Mouse (Mus musculus): ENCODE data around the gene Alg9.

The Alg9 gene

DNA sequence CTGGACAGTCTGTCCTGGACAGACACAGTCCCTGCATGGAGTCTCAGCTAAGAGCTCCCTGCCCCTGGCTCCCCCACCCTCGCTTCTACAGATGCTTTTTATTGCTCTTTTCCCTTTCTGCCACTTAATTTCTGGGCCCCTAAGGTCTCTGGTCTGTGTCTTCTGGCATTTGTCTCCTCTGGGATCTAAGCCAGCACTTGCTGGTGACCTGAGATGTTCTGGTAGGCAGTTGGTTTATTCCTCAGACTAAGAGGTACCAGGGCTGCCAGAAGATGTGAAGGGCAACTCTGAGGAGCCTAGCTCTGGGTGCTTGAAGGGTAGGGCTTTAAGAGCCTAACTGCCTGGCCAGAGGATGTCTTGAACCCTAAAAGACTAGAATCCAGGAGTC, 110.8 kb downstream of the Alg9 start:
- DNase-seq (ENCODE audit: low spot score): no peak

DNA sequence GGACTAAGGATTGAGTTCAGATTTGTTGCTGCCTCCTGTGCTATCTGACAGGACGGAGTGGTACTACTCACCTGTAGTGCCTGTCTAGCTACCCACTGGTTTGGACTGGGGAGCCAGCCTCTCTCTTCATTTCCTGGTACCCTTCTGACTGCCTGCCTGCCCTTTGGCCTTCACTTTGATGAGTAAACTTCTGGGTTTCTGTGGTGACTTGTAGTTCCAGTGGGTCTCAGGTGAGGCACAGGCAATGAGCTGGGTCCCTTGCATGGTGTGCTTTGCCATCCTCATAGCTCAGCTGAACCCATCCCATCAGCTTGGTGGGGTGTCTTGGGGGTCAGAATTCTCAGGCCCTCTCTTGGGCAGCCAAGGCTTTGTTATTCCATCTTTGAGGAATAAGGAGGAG, 112.1 kb downstream of the Alg9 start:
- DNase-seq (ENCODE audit: low spot score): no peak

DNA sequence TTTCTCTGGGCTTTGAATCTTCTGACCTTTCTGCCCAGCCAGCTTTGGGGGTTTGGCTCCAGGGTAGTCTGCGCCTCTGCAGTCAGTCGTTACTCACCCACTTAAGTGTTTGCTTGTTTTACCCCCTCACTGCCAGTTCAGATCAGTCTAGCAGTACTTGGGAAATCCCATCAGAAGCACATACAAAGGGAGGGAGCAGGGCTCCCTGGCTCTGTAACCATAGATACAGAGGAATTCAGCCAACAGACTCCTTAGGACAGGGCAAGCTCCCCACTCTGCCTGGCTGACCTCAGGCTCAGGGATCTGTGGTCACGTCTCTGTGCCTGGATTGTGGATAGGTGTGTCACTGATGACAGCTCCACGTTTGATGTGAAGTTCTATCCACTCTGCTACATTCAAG, 112.5 kb downstream of the Alg9 start:
- peak; percentile 21 for DNase-seq (ENCODE audit: low spot score)

DNA sequence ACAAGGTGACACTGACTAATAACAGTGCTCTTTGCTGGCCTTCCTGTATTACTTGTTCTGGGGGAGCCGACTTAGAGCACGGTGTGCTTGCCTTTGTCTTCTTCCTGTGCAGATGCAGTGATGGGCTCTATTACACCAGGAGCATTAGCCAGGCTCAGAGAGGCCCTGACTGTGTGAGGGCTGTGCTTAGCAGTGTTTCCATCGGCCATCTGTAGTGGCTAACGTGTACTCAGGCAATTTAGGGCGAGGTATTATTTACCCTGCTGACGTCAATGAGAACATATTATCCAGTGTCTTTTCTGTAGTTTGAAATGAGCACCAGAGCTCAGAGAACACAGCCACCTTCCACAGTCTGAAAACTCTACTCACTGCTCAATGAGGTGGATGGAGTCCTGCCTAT, 114.4 kb downstream of the Alg9 start:
- DNase-seq (ENCODE audit: low spot score): no peak

DNA sequence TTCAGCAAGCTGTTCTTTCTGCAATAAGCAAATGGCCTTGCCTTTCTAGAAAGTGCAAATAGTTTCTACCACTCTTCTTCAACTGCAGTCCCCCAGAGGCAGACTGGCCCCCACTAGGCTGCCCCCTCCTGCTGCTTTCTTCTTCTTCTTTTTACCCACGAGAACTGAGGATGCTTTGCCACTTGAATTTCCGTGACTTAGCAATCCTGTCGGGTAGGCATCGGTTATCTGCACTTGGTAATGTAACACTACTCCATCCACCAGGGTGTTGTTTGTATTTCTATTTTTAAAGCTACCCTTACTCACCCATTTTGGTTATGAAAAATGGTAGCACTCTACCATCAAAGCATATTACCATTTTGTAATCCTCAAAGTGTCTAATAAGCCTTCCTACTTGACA, 115.1 kb downstream of the Alg9 start:
- DNase-seq (ENCODE audit: low spot score): no peak

DNA sequence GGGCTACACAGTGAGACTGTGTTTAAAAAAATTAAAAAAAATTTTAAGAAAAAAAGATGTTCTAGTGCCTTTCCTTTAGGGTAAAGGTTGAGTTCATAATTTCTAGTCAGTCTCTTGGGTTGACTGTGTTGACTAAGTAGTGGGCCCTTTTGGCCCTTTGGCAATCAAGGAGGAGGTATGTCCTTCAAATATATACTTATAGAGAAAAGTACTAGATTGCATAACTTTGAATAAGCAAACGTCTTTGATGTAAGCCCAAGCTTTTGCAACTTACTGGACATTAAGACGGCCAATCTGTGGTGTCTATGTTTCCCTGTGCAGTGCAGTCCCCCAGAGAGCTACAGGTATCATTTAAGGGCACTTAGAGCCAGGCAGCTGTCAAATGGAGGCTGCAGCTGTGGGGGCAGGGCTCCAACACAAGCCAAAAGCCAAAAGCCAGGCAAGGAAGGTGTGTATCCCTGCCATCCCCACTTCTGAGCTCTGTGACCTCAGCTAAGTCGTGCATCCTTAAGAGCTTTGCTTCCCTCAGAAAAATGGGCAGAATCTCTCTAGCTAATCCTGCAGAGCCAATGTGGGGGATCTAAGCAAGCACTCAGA, 115.8 kb downstream of the Alg9 start:
- no peak for DNase-seq (ENCODE audit: low spot score)

Measured in embryo, embryonic 10 days (tissue).